Mouse (Mus musculus): ENCODE measurements around the gene Top2a. TPM values are rescaled to one million over a fixed set of nuclear protein-coding genes. Genes with fewer than 3 reads are reported as not detected.
A peak's percentile ranks its signal among the peaks of the same experiment; 100 is the strongest.

Top2a gene
- polyA plus RNA-seq, 1 experiment from 2014 or later = 362 TPM

- Histone ChIP-seq H3K9me3 (no peaks in the 10 kb centered on the region), H3K4me2 (no peak overlapping the region), H3K4me1 (replicated peaks) (peaks cover 53% of the 10 kb centered on the region), H3K36me3 (peaks cover 86% of the 10 kb centered on the region), H3K9ac (replicated peaks) (no peak overlapping the region), H3K4me3 (replicated peaks) (no peak overlapping the region), H3K27ac (peak overlapping the region; percentile 75; the same call in 1 of the 2 replicates), H3K27me3 (no peaks in the 10 kb centered on the region)
- WGBS = 81% methylated on average over 23 of the region's 23 CpGs
- ATAC-seq (ENCODE audit: insufficient number of reproducible peaks, insufficient read depth, low FRiP score, low TSS enrichment, low read depth) = no peak
These were observed 52.5 kb downstream of the Top2a start for GRCm38 (mm10) chr11:98971316-98972031.

- 0 out of 2 replicates have a peak overlapping the region, but pooled peaks have one; percentile 75 for H3K27ac ChIP-seq
These were observed 53.6 kb downstream of the Top2a start for GRCm38 (mm10) chr11:98970191-98970925.

GRCm38 (mm10) chr11:98969496-98969927 is 54.5 kb downstream of the Top2a start:
- no peak for ATAC-seq (ENCODE audit: insufficient number of reproducible peaks, insufficient read depth, low FRiP score, low TSS enrichment, low read depth)
- Histone ChIP-seq H3K27me3 (no peaks in the 10 kb centered on the region), H3K9ac (replicated peaks) (peak overlapping the region; percentile 34; the same call in 1 of the 2 replicates), H3K9me3 (no peaks in the 10 kb centered on the region), H3K27ac (peak overlapping the region; percentile 75), H3K4me3 (replicated peaks) (no peak overlapping the region), H3K4me2 (peak overlapping the region; percentile 16), H3K4me1 (replicated peaks) (peaks cover 72% of the 10 kb centered on the region), H3K36me3 (peaks cover 82% of the 10 kb centered on the region)
- 14% methylated on average over 17 of the region's 17 CpGs for WGBS

More at GRCm38 (mm10) chr11:98970191-98970925, 53.6 kb downstream of the Top2a start:
- Histone ChIP-seq H3K4me3 (replicated peaks) (no peak overlapping the region), H3K4me1 (replicated peaks) (peaks cover 64% of the 10 kb centered on the region), H3K4me2 (no peak overlapping the region), H3K27me3 (no peaks in the 10 kb centered on the region), H3K9ac (replicated peaks) (no peak overlapping the region; the same call in 1 of the 2 replicates), H3K9me3 (no peaks in the 10 kb centered on the region), H3K36me3 (peaks cover 90% of the 10 kb centered on the region)
- 75% methylated on average over 29 of the region's 29 CpGs for WGBS
- ATAC-seq (ENCODE audit: insufficient number of reproducible peaks, insufficient read depth, low FRiP score, low TSS enrichment, low read depth) = no peak

GRCm38 (mm10) chr11:98968716-98969495 is 55.1 kb downstream of the Top2a start:
- H3K4me2 ChIP-seq = peak overlapping the region; percentile 16
- 0 out of 2 replicates have a peak overlapping the region, but pooled peaks have one; percentile 4 for H3K4me3 ChIP-seq (replicated peaks)
- no peaks in the 10 kb centered on the region for H3K9me3 ChIP-seq
- H3K4me1 ChIP-seq (replicated peaks) = peaks cover 78% of the 10 kb centered on the region
- 7% methylated on average over 20 of the region's 20 CpGs for WGBS
- H3K36me3 ChIP-seq = peaks cover 76% of the 10 kb centered on the region
- no peaks in the 10 kb centered on the region for H3K27me3 ChIP-seq
- no peak for ATAC-seq (ENCODE audit: insufficient number of reproducible peaks, insufficient read depth, low FRiP score, low TSS enrichment, low read depth)
- H3K9ac ChIP-seq (replicated peaks) = peak overlapping the region; percentile 34; the same call in 1 of the 2 replicates
- peak overlapping the region; percentile 75 for H3K27ac ChIP-seq

GRCm38 (mm10) chr11:98968079-98968478 is 55.9 kb downstream of the Top2a start:
- 63% methylated on average over 16 of the region's 16 CpGs for WGBS
- Histone ChIP-seq H3K4me3 (replicated peaks) (no peak overlapping the region), H3K4me1 (replicated peaks) (peaks cover 87% of the 10 kb centered on the region), H3K27me3 (no peaks in the 10 kb centered on the region), H3K36me3 (peaks cover 67% of the 10 kb centered on the region), H3K9me3 (no peaks in the 10 kb centered on the region), H3K9ac (replicated peaks) (no peak overlapping the region), H3K27ac (peak overlapping the region; percentile 51), H3K4me2 (peak overlapping the region; percentile 16; the same call in 1 of the 2 replicates)
- ATAC-seq (ENCODE audit: insufficient number of reproducible peaks, insufficient read depth, low FRiP score, low TSS enrichment, low read depth) = no peak

GRCm38 (mm10) chr11:98966499-98967141 is 57.4 kb downstream of the Top2a start:
- ATAC-seq (ENCODE audit: insufficient number of reproducible peaks, insufficient read depth, low FRiP score, low TSS enrichment, low read depth) = no peak
- H3K4me1 ChIP-seq (replicated peaks) = peaks cover 99% of the 10 kb centered on the region
- H3K9ac ChIP-seq (replicated peaks) = no peak overlapping the region; the same call in 1 of the 2 replicates
- WGBS = 40% methylated on average over 9 of the region's 9 CpGs
- H3K27ac ChIP-seq = peak overlapping the region; percentile 94
- peak overlapping the region; percentile 99 for H3K4me2 ChIP-seq
- peaks cover 53% of the 10 kb centered on the region for H3K36me3 ChIP-seq
- H3K9me3 ChIP-seq = no peaks in the 10 kb centered on the region
- H3K4me3 ChIP-seq (replicated peaks) = 0 out of 2 replicates have a peak overlapping the region, but pooled peaks have one; percentile 3
- no peaks in the 10 kb centered on the region for H3K27me3 ChIP-seq

GRCm38 (mm10) chr11:98965416-98966077 is 58.4 kb downstream of the Top2a start:
- H3K9me3 ChIP-seq = no peaks in the 10 kb centered on the region
- peak overlapping the region; percentile 73 for H3K4me3 ChIP-seq (replicated peaks)
- H3K27ac ChIP-seq = peak overlapping the region; percentile 94
- ATAC-seq (ENCODE audit: insufficient number of reproducible peaks, insufficient read depth, low FRiP score, low TSS enrichment, low read depth) = no peak
- peak overlapping the region; percentile 99 for H3K4me2 ChIP-seq
- peaks cover 42% of the 10 kb centered on the region for H3K36me3 ChIP-seq
- 12% methylated on average over 11 of the region's 11 CpGs for WGBS
- H3K4me1 ChIP-seq (replicated peaks) = peaks cover 99% of the 10 kb centered on the region
- peak overlapping the region; percentile 31 for H3K9ac ChIP-seq (replicated peaks)
- H3K27me3 ChIP-seq = no peaks in the 10 kb centered on the region

- WGBS = 24% methylated on average over 15 of the region's 15 CpGs
- H3K27me3 ChIP-seq = no peaks in the 10 kb centered on the region
- ATAC-seq (ENCODE audit: insufficient number of reproducible peaks, insufficient read depth, low FRiP score, low TSS enrichment, low read depth) = 0 out of 2 replicates have a peak, but pooled peaks have one; percentile 4
- peaks cover 35% of the 10 kb centered on the region for H3K36me3 ChIP-seq
- H3K4me2 ChIP-seq = peak overlapping the region; percentile 99
- H3K9me3 ChIP-seq = no peaks in the 10 kb centered on the region
- peaks cover 97% of the 10 kb centered on the region for H3K4me1 ChIP-seq (replicated peaks)
- H3K4me3 ChIP-seq (replicated peaks) = peak overlapping the region; percentile 73
- H3K27ac ChIP-seq = peak overlapping the region; percentile 94
- peak overlapping the region; percentile 31; the same call in 1 of the 2 replicates for H3K9ac ChIP-seq (replicated peaks)
These were observed 59.2 kb downstream of the Top2a start for GRCm38 (mm10) chr11:98964616-98965415.

- 16% methylated on average over 6 of the region's 6 CpGs for WGBS
- H3K27me3 ChIP-seq = no peaks in the 10 kb centered on the region
These were observed 59.8 kb downstream of the Top2a start for GRCm38 (mm10) chr11:98964201-98964615.

More at GRCm38 (mm10) chr11:98964201-98964615, 59.8 kb downstream of the Top2a start:
- Histone ChIP-seq H3K4me2 (peak overlapping the region; percentile 99), H3K27ac (peak overlapping the region; percentile 94), H3K36me3 (peaks cover 29% of the 10 kb centered on the region), H3K9me3 (no peaks in the 10 kb centered on the region), H3K4me1 (replicated peaks) (peaks cover 97% of the 10 kb centered on the region), H3K9ac (replicated peaks) (peak overlapping the region; percentile 56; the same call in 1 of the 2 replicates), H3K4me3 (replicated peaks) (peak overlapping the region; percentile 73)
- ATAC-seq (ENCODE audit: insufficient number of reproducible peaks, insufficient read depth, low FRiP score, low TSS enrichment, low read depth) = peak; percentile 8; the same call in 1 of the 2 replicates
